Mouse (Mus musculus) lung, adult 2 months (tissue): ENCODE measurements around the gene Itfg2.

Source experiments
- CTCF ChIP-seq: fragments of 200-500 bp; IDR thresholded peaks from 2 replicates; pipeline ENCODE4 v1.5.1; 2011; ENCODE audit warnings: mild to moderate bottlenecking, low read length, control low read depth; ENCODE audit not compliant: insufficient read depth
- POLR2A ChIP-seq: fragments of 200-500 bp; IDR thresholded peaks from 2 replicates; pipeline ENCODE4 v1.6.1; 2011; ENCODE audit warnings: low read depth, mild to moderate bottlenecking, control low read depth, low read length, borderline replicate concordance; ENCODE audit errors: extremely low read depth

- TF ChIP-seq CTCF (no peak), POLR2A (no peak)
Measured at GRCm38 (mm10) chr6:128461606-128462005, 36.9 kb upstream of the Itfg2 start.
